Mouse (Mus musculus) right cerebral cortex, adult 18-20 months (tissue): ENCODE results near the gene Adgrf5.
"Not testable (repeated sequence)": the region's sequence is repeated elsewhere in the genome, so short reads cannot be mapped to it uniquely, and the experiment has no call there.

Experiments used
- DNase-seq: peaks from one replicate; pipeline ENCODE4 v3.0.0; 2022; ENCODE audit warnings: mixed read lengths

Gene Adgrf5

GRCm38 (mm10) chr17:43460245-43461181, 100.3 kb downstream of the Adgrf5 start:
- peak; percentile 30 for DNase-seq

GRCm38 (mm10) chr17:43470039-43470438, 109.8 kb downstream of the Adgrf5 start:
- DNase-seq = no peak

DNA sequence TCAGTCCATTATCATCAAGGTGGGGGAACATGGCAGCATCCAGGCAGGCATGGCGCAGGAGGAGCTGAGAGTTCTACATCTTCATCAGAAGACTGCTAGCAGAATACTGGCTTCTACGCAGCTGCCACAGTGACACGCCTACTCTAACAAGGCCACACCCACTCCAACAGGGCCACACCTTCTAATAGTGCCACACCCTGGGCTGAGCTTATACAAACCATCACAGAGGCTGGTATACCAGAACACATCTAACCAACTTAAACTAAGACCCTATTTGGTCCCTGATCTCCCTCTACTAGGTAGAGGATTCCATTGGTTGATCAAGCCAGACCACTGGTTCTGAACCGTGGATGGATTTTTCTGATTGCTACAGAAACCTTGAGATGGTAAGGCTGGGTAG, 112.3 kb downstream of the Adgrf5 start:
- no peak for DNase-seq

DNA sequence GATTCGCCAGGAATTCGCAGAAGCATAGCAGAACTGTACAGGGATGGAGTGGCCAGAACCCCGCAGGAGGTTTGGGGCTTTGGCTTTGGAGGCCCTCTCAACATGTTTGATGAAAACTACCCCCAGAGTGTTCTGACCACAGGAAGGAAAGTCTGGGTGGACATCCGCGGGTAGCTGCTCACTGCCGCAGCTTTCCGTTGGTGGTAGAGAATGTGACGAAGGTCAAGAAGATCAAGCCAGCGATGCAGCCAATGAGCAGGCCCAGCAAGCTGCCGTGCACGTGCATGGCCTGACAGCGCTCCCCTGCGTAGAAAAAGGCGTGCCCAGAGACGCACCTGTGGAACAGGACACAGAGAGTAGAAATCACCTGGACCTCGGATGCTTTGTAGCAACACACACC, 114.5 kb downstream of the Adgrf5 start:
- DNase-seq = no peak

DNA sequence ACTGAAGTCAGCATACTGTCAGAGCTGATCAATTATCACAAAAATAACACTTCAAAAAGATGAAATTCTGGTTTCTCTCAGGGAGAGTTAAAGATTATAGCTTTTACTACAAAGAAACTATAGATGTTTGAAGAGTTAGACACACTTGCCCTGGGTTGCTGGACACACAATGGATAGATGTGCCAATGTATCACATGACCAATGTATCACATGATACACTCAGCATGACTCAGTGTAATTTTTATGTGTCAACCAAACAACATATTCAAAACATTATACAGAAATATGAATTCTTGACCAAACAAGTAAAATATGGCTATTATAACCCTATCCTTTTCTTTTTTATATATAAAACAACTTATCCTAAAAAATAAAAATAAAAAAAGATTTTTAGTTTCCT, 117.4 kb downstream of the Adgrf5 start:
- no peak for DNase-seq

DNA sequence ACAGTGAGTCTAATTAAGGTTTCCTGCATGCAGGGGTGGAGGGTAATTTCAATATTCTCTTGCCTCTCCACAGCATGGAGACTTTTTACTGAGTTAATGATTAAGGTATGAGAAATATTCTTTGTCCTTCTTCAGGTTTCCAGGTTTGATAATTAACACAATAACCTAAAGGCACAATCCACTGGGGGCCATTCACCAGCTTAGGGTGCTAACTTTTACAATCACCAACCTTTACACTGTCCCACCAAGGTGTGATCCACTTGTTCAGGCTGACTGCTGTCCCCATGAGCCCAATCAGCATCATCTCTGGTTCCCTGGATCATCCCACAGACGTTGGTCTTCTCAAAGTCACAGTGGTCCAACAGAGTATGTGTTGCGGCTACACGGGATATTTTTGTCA, 125.7 kb downstream of the Adgrf5 start:
- no peak for DNase-seq

GRCm38 (mm10) chr17:43488439-43489151, 128.3 kb downstream of the Adgrf5 start:
- no peak for DNase-seq

GRCm38 (mm10) chr17:43490371-43490770, 130.1 kb downstream of the Adgrf5 start:
- DNase-seq = not testable (repeated sequence)

DNA sequence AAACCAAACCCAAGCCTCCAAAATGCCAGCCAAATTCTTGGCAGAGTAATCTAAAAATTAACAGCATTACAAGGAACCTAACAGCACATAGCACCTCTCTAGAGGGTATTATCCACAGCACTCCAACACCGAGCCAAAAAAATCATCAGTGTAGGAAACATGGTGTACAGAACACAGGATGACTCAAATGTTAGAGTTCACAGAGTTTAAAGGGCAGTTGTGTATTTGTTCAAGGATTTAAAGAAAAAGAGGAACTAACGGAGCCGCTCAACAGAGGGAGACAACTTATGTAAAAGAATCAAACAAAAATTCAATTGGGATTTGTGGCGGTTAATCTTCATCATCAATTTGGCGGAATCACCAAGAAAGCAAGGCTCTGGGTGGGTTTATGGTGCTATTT, 135.3 kb downstream of the Adgrf5 start:
- no peak for DNase-seq

GRCm38 (mm10) chr17:43497521-43497920, 137.3 kb downstream of the Adgrf5 start:
- no peak for DNase-seq

- no peak for DNase-seq
These were observed 140.3 kb downstream of the Adgrf5 start for GRCm38 (mm10) chr17:43500513-43500912.

GRCm38 (mm10) chr17:43501223-43501622, 141.0 kb downstream of the Adgrf5 start:
- no peak for DNase-seq

DNA sequence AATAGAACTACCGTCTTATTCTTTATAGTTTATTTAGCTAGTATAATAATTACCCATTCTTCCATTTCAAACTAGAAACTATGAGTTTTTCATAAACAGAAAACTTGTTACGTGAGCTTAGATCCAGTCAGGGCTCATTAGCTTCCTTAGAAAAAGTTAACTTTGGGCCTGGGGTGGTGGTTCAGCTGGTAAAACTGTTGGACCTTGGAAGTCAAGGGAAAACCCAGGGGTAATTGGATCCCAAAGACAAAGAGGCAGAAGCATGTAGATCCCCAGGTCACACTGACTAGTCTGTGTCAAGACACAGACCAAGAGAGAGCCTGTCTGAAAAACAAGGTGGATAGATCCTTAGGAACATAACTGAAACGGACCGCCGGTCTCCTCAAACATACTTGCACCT, 141.4 kb downstream of the Adgrf5 start:
- DNase-seq = no peak

DNA sequence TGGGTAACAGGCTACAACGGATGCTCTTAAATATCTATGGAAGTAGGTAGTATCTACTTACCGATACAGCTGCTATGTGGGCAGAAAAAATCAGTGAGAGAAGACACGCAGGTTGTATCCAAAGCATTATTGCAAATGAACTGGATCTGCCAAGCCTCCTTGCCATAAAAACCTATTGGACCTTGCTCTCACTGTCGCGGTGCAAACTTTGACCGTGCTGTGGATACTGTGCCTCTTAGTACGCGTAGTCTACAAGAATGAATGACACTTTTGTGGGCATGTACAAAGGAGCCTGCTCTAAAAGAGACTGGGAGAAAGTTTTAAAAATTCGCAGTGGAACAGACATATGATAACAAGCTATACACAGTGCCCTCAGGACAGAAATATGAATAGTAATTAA, 142.3 kb downstream of the Adgrf5 start, which contains the start of gene Mep1a:
TSS of gene Mep1a (minus strand) at position 221 of the 400 bp plus-strand sequence.
- no peak for DNase-seq

GRCm38 (mm10) chr17:43503861-43504593, 143.8 kb downstream of the Adgrf5 start:
- DNase-seq = no peak

DNA sequence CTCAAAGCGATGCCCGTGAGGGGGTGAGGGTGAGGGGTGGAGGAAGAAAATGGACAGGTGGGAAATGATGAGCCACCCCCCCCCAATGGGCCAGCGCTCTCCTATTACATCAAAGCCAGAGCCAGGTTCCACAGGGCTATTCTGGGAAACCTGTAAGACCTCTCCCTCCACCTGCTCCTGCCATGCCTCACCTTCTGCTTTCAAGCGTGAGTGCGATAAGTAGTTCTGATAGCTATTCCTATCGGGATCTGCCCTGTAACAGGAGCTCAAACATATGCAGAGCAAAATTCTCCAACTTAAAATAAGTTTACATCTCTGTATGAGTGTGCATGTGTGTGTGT, 144.3 kb downstream of the Adgrf5 start:
- DNase-seq = no peak
